Mouse (Mus musculus): Measurements from ENCODE around the gene Tff2. TPM values are rescaled to one million over a fixed set of nuclear protein-coding genes. Genes with fewer than 3 reads are reported as not detected.

Gene Tff2
- polyA plus RNA-seq, 1 experiment = 4.5 TPM

DNA sequence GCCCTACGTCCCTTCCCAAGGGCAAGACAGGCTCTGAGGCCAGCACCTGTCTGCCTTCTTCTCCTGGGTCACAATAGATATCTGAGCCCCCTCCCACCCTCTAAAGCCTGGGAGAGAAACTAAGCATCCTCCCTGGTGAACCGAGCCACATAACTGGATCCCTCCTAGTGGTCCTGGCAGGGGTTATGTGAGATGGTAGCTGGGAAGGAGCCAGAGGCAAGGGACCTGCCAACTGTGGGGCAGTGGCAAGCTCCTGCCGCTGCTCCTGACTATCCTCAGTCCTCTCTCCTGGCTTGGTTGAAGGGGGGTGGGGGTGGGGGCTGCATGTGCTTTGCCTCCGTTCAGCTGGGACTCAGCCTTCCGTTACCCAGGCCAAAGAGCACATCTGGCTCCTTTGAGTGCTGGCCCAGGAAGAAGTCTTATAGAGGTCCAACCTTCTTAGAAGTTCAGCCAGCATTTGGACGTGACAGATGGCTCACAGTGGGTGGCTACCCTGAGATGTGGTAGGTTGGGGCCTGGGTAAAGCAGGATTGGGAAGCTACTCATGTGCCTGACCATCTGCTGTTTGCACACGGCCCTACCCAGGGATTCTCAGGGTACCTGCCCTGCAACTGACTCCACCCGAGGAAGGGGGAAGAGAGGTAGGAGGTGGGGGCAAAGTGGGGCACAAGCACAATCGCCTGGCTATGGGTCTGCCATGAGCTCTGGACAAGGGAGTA is 18.4 kb downstream of the Tff2 start:
- WGBS = 41% methylated on average over 9 of the region's 9 CpGs
- Histone ChIP-seq H3K4me1 (ENCODE audit: control insufficient read depth, insufficient read depth, low read length) (no peaks in the 10 kb centered on the region), H3K4me3 (replicated peaks; ENCODE audit: extremely low read depth, low read depth, low read length) (no peak overlapping the region)
- DNase-seq = no peak
- TF ChIP-seq POLR2A (IDR thresholded peaks at IDR 0.05; ENCODE audit: borderline replicate concordance, extremely low read depth, low read depth, low read length) (no peak), CTCF (IDR thresholded peaks at IDR 0.05; ENCODE audit: insufficient read depth, low read length) (no peak)

DNA sequence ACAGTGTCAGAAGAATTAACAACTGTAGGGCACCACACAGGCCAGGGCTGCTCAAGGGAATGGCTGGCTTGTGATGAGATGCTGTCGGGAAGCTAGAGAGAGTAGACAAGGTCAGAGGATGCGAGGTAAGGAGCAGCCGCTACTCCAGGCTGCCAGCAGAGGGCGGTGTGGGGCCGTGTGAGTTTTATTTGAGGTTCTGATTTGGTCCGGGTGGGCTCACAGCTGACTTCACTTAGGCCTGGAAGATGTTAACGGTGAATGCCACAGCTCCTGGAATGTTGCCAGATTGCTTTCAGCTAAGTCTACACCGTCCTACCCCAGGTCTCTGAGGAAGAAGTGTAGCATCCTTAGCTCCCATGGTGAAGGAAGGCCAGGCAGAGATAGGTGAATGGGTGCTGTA is 22.1 kb downstream of the Tff2 start:
- TF ChIP-seq CTCF (IDR thresholded peaks at IDR 0.05; ENCODE audit: insufficient read depth, low read length) (peak; percentile 75), POLR2A (IDR thresholded peaks at IDR 0.05; ENCODE audit: borderline replicate concordance, extremely low read depth, low read depth, low read length) (no peak)
- DNase-seq = peak; percentile 28
- no peaks in the 10 kb centered on the region for H3K4me1 ChIP-seq (ENCODE audit: control insufficient read depth, insufficient read depth, low read length)
- 11% methylated on average over 8 of the region's 8 CpGs for WGBS
- H3K4me3 ChIP-seq (replicated peaks; ENCODE audit: extremely low read depth, low read depth, low read length) = no peak overlapping the region

DNA sequence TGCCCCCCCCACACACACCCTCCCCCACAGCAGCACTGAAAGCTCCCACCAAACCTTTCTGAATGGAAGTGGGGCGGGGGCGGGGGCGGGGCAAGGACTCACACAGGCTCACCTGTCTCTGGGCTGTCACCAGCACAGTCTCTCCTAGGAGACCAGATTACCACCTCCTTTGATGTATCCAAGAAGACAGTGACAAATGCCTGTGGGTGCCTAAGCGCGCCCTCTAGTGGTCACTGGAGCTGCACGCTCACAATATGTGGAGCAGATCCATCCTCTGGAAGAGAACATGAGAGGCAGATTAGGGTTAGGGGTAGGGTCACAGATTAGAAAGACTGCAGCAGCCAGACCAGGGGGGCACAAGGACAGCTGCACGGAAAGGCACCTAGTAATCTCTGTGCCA is 24.7 kb downstream of the Tff2 start:
- TF ChIP-seq CTCF (IDR thresholded peaks at IDR 0.05; ENCODE audit: insufficient read depth, low read length) = peak; percentile 90
- no peak for TF ChIP-seq POLR2A (IDR thresholded peaks at IDR 0.05; ENCODE audit: borderline replicate concordance, extremely low read depth, low read depth, low read length)
- H3K4me3 ChIP-seq (replicated peaks; ENCODE audit: extremely low read depth, low read depth, low read length) = no peak overlapping the region
- H3K4me1 ChIP-seq (ENCODE audit: control insufficient read depth, insufficient read depth, low read length) = no peaks in the 10 kb centered on the region
- WGBS = 7% methylated on average over 7 of the region's 7 CpGs
- DNase-seq = peak; percentile 71

DNA sequence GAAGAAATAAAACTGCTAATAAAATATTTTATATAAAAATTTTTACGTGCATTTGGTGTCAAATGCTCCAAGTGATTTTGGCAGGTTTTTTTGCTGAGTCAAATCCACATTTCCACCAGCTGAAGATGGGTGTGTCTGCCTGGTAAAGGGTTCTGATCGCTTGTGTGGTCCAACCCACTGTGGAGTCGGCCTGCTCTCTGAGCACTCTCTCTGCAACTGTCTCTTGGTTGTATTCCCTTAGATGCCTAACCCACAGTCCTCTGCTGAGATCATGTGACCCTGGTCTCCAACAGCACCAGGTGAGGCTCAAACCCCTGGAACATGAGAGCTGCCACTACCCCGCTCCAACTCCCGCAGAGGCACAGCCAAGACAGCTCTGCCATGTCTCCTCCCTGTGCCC is 26.1 kb downstream of the Tff2 start:
- TF ChIP-seq POLR2A (IDR thresholded peaks at IDR 0.05; ENCODE audit: borderline replicate concordance, extremely low read depth, low read depth, low read length) = no peak
- no peak for TF ChIP-seq CTCF (IDR thresholded peaks at IDR 0.05; ENCODE audit: insufficient read depth, low read length)
- WGBS = 86% methylated on average over 5 of the region's 5 CpGs
- Histone ChIP-seq H3K4me3 (replicated peaks; ENCODE audit: extremely low read depth, low read depth, low read length) (no peak overlapping the region), H3K4me1 (ENCODE audit: control insufficient read depth, insufficient read depth, low read length) (no peaks in the 10 kb centered on the region)
- no peak for DNase-seq

DNA sequence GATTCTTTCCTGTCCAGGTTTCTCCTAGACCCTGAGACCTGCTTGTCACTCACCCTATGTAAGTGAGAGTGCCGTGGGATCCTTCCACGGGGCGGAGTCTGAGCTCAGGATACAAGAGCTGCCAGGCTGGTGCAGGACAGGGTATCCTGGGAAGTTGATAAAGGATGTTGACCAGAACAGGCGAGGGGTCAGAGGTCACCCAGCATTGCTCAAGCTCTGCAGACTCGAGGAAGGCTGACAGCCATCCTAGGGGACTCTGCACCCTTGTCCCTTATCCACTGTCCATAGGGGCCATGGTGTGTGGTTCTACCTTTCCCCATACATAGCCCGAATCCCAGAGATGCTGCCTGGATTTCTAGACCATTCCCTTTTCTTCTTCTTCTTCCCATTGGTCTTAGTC is 28.0 kb downstream of the Tff2 start:
- Histone ChIP-seq H3K4me3 (replicated peaks; ENCODE audit: extremely low read depth, low read depth, low read length) (no peak overlapping the region), H3K4me1 (ENCODE audit: control insufficient read depth, insufficient read depth, low read length) (no peaks in the 10 kb centered on the region)
- TF ChIP-seq POLR2A (IDR thresholded peaks at IDR 0.05; ENCODE audit: borderline replicate concordance, extremely low read depth, low read depth, low read length) (no peak), CTCF (IDR thresholded peaks at IDR 0.05; ENCODE audit: insufficient read depth, low read length) (no peak)
- no peak for DNase-seq
- whole genome bisulfite sequencing = 53% methylated on average over 6 of the region's 6 CpGs

DNA sequence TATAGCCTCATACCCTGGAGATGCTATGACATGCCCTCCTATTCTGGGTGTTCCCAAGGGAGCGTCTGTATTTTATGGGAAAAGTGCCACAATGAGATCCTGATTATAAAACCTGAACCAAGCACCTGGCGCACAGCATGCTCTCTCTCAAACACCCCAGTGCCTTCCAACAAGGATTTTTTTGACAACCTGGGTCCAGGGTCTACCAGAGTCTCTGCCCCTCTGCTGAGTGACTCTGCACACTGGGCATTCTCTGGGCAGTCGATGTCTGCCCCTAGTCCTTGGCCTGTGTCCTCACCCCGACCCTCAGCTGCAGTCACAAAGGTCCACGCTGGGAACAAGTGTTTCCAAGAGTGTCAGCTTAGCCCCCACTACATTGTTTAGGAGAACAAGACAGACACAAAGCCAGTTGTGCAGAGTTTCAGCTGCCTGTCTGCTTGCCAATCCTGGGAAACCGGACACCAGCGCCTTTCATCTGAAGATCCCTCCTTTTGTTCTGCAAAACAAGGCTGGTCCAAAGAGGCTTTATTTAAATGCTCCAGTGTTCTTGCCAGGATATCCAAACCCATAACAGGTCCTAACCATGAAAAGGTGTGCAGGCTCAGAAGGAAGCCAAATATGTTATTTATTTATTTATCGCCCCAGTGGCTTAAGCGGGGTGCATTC is 30.8 kb downstream of the Tff2 start:
- no peak for DNase-seq
- Histone ChIP-seq H3K4me3 (replicated peaks; ENCODE audit: extremely low read depth, low read depth, low read length) (no peak overlapping the region), H3K4me1 (ENCODE audit: control insufficient read depth, insufficient read depth, low read length) (no peaks in the 10 kb centered on the region)
- TF ChIP-seq POLR2A (IDR thresholded peaks at IDR 0.05; ENCODE audit: borderline replicate concordance, extremely low read depth, low read depth, low read length) (no peak), CTCF (IDR thresholded peaks at IDR 0.05; ENCODE audit: insufficient read depth, low read length) (no peak)
- 72% methylated on average over 9 of the region's 9 CpGs for WGBS

DNA sequence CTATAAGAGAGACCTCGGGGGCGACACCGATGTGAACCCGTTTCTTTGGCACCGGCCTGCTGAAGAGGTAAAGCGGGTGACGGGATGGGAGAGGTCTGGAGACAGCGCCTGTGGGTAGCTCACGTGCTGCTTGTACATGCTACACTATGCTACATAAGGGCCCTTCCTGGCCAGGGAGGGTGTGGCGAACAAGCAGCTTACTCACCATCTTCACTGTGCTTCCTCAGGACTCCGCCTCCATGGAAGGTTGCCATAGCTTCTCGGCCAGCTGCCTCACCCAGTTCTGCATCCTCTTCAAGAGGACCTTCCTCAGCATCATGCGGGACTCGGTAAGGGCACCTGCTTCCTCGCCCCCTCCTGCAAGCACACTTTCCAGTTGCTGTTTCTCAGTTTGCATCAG is 35.7 kb downstream of the Tff2 start:
- H3K4me1 ChIP-seq (ENCODE audit: control insufficient read depth, insufficient read depth, low read length) = no peaks in the 10 kb centered on the region
- 69% methylated on average over 15 of the region's 15 CpGs for WGBS
- no peak for DNase-seq
- no peak overlapping the region for H3K4me3 ChIP-seq (replicated peaks; ENCODE audit: extremely low read depth, low read depth, low read length)
- TF ChIP-seq CTCF (IDR thresholded peaks at IDR 0.05; ENCODE audit: insufficient read depth, low read length) (no peak), POLR2A (IDR thresholded peaks at IDR 0.05; ENCODE audit: borderline replicate concordance, extremely low read depth, low read depth, low read length) (no peak)

DNA sequence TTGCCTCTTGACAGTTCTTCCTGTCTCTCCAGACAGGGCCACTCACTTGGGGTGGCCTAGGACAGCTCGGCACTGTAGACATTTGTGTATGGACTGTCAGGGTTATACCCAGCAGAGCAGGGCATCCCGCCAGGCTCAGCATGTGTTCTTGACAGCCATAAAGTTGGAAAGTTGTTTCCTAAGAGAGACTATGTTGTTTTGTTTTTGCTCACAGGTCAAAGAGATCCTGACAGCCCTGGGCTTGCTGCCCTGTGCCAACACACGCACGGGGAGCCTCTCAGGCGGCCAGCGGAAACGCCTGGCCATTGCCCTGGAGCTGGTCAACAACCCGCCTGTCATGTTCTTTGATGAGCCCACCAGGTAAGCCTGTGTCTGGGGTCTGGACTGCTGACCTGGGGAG is 40.3 kb downstream of the Tff2 start:
- Histone ChIP-seq H3K4me1 (ENCODE audit: control insufficient read depth, insufficient read depth, low read length) (no peaks in the 10 kb centered on the region), H3K4me3 (replicated peaks; ENCODE audit: extremely low read depth, low read depth, low read length) (no peak overlapping the region)
- no peak for DNase-seq
- 81% methylated on average over 8 of the region's 8 CpGs for WGBS
- TF ChIP-seq CTCF (IDR thresholded peaks at IDR 0.05; ENCODE audit: insufficient read depth, low read length) (no peak), POLR2A (IDR thresholded peaks at IDR 0.05; ENCODE audit: borderline replicate concordance, extremely low read depth, low read depth, low read length) (no peak)

DNA sequence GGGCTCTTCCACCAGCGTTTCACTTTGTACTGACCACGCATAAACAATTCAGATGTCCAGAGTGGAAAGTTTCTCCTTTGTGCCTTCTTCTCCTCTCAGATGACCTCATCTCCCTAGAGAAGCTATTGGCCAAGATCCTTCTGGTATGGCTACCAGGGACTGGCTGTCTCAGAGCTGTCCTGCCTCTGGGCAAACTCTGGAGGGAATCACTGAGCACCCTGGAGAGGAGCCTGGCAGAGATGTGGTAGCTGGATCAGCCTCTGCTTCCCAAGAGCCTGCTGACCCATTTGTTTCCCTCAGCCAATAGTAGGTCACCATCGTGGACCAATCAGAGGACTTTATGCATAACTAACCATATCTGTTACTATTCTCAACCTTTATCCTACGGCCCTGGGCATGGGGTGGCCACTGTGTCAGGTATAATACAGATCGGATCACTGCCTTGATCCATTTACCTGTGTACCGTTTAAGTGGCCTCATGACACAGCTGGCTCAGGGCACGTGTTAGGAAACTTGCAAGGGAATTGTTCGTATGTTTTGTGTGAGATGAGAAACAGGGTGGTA is 41.0 kb downstream of the Tff2 start:
- 85% methylated on average over 8 of the region's 8 CpGs for WGBS
- TF ChIP-seq POLR2A (IDR thresholded peaks at IDR 0.05; ENCODE audit: borderline replicate concordance, extremely low read depth, low read depth, low read length) (no peak), CTCF (IDR thresholded peaks at IDR 0.05; ENCODE audit: insufficient read depth, low read length) (no peak)
- Histone ChIP-seq H3K4me1 (ENCODE audit: control insufficient read depth, insufficient read depth, low read length) (no peaks in the 10 kb centered on the region), H3K4me3 (replicated peaks; ENCODE audit: extremely low read depth, low read depth, low read length) (no peak overlapping the region)
- DNase-seq = no peak

DNA sequence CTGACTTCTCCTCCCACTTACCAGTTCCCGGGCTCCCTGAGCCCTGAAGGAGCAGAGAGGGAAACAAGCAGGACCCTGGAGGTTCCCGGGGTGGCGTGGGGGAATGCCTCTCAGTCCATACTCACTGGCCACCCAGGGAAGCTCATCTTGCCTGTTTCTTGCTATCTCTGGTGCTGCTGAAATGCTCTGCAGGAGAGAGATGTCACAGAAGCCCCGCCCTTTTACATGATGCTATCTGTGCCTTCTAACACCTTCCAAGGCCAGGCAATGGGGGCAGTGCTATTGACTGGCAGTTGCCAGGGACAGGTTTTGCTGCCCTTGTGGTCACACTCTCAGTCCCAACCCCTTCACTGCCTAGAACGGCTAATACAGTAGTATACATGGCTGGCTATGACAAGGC is 45.3 kb downstream of the Tff2 start:
- Histone ChIP-seq H3K4me1 (ENCODE audit: control insufficient read depth, insufficient read depth, low read length) (no peaks in the 10 kb centered on the region), H3K4me3 (replicated peaks; ENCODE audit: extremely low read depth, low read depth, low read length) (no peak overlapping the region)
- TF ChIP-seq POLR2A (IDR thresholded peaks at IDR 0.05; ENCODE audit: borderline replicate concordance, extremely low read depth, low read depth, low read length) (no peak), CTCF (IDR thresholded peaks at IDR 0.05; ENCODE audit: insufficient read depth, low read length) (no peak)
- WGBS = 78% methylated on average over 5 of the region's 5 CpGs
- DNase-seq = no peak
